Mouse (Mus musculus) lung, postnatal 0 days (tissue): ENCODE measurements around the gene Txn2.

Experiments used
- CTCF ChIP-seq: IDR thresholded peaks from 2 replicates; pipeline ENCODE4 v1.5.1; 2016; ENCODE audit warnings: antibody characterized with exemption, mild to moderate bottlenecking
- EP300 ChIP-seq: IDR thresholded peaks from 2 replicates; pipeline ENCODE4 v1.6.1; 2016; ENCODE audit warnings: antibody characterized with exemption, mild to moderate bottlenecking, control low read depth

DNA sequence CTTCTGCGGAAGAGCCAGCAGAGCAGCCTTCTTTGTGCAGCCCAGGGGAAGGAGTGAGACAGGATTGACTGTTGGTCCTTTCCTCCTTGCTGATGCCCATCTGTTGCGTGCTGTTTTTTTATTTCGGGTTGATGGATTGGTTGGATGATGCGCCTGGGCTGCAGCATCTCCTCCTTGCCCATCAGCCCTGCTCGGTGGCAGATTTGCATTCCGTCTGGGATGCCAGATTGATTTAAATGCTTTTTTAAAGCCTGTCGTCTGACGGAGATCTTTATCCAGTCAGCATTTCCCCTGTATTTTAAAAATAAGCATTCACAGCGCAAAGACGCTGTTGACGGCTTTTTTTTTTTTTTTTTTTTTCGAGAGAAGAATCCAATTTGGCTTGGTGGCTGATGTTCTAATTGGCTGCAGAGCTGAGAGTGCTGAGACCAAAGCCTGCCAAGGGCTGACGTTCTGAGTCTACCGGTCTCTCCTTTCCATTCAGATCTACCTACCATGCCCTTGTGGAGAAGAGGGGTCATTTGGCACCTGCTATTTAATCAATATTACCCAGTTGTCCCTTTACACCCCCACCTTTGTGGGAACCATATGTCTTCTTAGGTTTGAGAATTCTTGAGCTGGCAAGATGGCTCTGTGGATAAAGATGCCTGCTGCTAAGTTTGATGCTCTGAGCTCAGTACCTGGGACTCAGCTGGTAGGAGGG, 7.0 kb upstream of the Txn2 start:
- TF ChIP-seq CTCF: no peak
- TF ChIP-seq EP300: no peak
